Mouse (Mus musculus): ENCODE measurements around the gene Rin1.
"Not testable (repeated sequence)": the region's sequence is repeated elsewhere in the genome, so short reads cannot be mapped to it uniquely, and the experiment has no call there.

Gene Rin1

GRCm38 (mm10) chr19:5069486-5069885 is 19.2 kb downstream of the Rin1 start:
- no peak for DNase-seq

GRCm38 (mm10) chr19:5069978-5070377 is 19.7 kb downstream of the Rin1 start:
- no peak for DNase-seq

GRCm38 (mm10) chr19:5071077-5071476 is 20.8 kb downstream of the Rin1 start:
- no peak for DNase-seq

GRCm38 (mm10) chr19:5071545-5072369 is 21.5 kb downstream of the Rin1 start:
- DNase-seq = peak; percentile 97

- DNase-seq = peak; percentile 86
Observed at GRCm38 (mm10) chr19:5072389-5073019, 22.2 kb downstream of the Rin1 start.

- DNase-seq = peak; percentile 91
Observed at GRCm38 (mm10) chr19:5073028-5073427, 22.7 kb downstream of the Rin1 start.

GRCm38 (mm10) chr19:5073518-5073917 is 23.2 kb downstream of the Rin1 start:
- no peak for DNase-seq

- DNase-seq = no peak
Observed at GRCm38 (mm10) chr19:5079279-5079678, 29.0 kb downstream of the Rin1 start.

GRCm38 (mm10) chr19:5082005-5082404 is 31.7 kb downstream of the Rin1 start:
- DNase-seq = no peak

GRCm38 (mm10) chr19:5082596-5082995 is 32.3 kb downstream of the Rin1 start:
- DNase-seq = no peak

- DNase-seq = no peak
Observed at GRCm38 (mm10) chr19:5083961-5084833, 33.9 kb downstream of the Rin1 start.

- DNase-seq = no peak
Observed at GRCm38 (mm10) chr19:5084834-5085144, 34.5 kb downstream of the Rin1 start.

- no peak for DNase-seq
Observed at GRCm38 (mm10) chr19:5085145-5085863, 35.0 kb downstream of the Rin1 start, which contains the start of gene Tmem151a. Tmem151a (minus strand) TSS chr19:5085531.

GRCm38 (mm10) chr19:5086533-5086932 is 36.3 kb downstream of the Rin1 start:
- not testable (repeated sequence) for DNase-seq

- peak; percentile 98 for DNase-seq
Observed at GRCm38 (mm10) chr19:5087884-5088728, 37.8 kb downstream of the Rin1 start, which contains the start of gene Yif1a. Yif1a (plus strand) TSS chr19:5088538.

GRCm38 (mm10) chr19:5089324-5089723 is 39.0 kb downstream of the Rin1 start:
- DNase-seq = no peak

- no peak for DNase-seq
Observed at GRCm38 (mm10) chr19:5092083-5092482, 41.8 kb downstream of the Rin1 start.

GRCm38 (mm10) chr19:5093481-5094242 is 43.4 kb downstream of the Rin1 start:
- no peak for DNase-seq

GRCm38 (mm10) chr19:5094243-5094632 is 44.0 kb downstream of the Rin1 start:
- peak; percentile 97 for DNase-seq

- no peak for DNase-seq
Observed at GRCm38 (mm10) chr19:5094746-5095417, 44.6 kb downstream of the Rin1 start.
